Mouse (Mus musculus): ENCODE results near the gene Ppm1d. TPM values are rescaled to one million over a fixed set of nuclear protein-coding genes. Genes with fewer than 3 reads are reported as not detected.

Ppm1d gene
- total and polyA plus RNA-seq, 2 experiments from 2014 or later = 16.6 to 31.6 TPM

DNA sequence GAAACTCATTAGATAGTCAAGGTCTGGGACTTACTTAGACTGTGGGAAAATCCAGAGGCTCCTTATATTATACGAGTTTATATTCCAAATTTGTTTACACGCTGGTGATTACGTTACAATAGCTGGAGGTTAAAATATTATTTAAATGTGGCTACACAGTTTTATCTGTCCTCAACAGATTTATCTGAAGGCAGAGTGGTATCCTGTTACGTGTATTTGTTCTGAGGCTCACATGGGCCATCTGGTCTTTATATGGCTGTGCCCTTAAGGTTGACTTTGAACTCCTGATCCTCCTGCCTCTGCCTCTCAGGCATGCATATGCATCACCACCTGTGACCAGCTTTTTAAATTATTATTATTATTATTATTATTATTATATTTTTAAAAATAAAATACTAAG, 42.8 kb downstream of the Ppm1d start:
- no peak for ATAC-seq

GRCm38 (mm10) chr11:85359641-85360040, 48.6 kb downstream of the Ppm1d start:
- DNase-seq (no peak), ATAC-seq (no peak)
- H3K4me3 ChIP-seq (ENCODE audit: low read depth, low read length) = no peak overlapping the region
- no peaks in the 10 kb centered on the region for H3K9me3 ChIP-seq (ENCODE audit: low read length)
- H3K27me3 ChIP-seq (ENCODE audit: insufficient read depth, low read length) = no peaks in the 10 kb centered on the region
- H3K4me2 ChIP-seq (ENCODE audit: low read depth) = no peak overlapping the region
- 95% methylated on average over 6 of the region's 6 CpGs for WGBS
- no peak overlapping the region for H3K27ac ChIP-seq (ENCODE audit: low read depth, low read length)
- H3K36me3 ChIP-seq (ENCODE audit: insufficient read depth) = peaks cover 29% of the 10 kb centered on the region
- H3K4me1 ChIP-seq (ENCODE audit: insufficient read depth) = no peaks in the 10 kb centered on the region
- no peak for TF ChIP-seq CTCF (IDR thresholded peaks at IDR 0.05; ENCODE audit: low read depth)
- no peak overlapping the region for H3K9ac ChIP-seq

More for the DNA sequence above, 42.8 kb downstream of the Ppm1d start:
- Histone ChIP-seq H3K36me3 (ENCODE audit: insufficient read depth) (0 out of 2 replicates have a peak, but pooled peaks cover 4% of the 10 kb centered on the region), H3K27me3 (ENCODE audit: insufficient read depth, low read length) (no peaks in the 10 kb centered on the region), H3K4me3 (ENCODE audit: low read depth, low read length) (peak overlapping the region; percentile 82), H3K9me3 (ENCODE audit: low read length) (no peaks in the 10 kb centered on the region), H3K4me2 (ENCODE audit: low read depth) (peak overlapping the region; percentile 89), H3K9ac (peak overlapping the region; percentile 74; the same call in 1 of the 2 replicates), H3K4me1 (ENCODE audit: insufficient read depth) (no peaks in the 10 kb centered on the region), H3K27ac (ENCODE audit: low read depth, low read length) (no peak overlapping the region)
- no peak for TF ChIP-seq CTCF (IDR thresholded peaks at IDR 0.05; ENCODE audit: low read depth)
- DNase-seq = no peak
- 69% methylated on average over 4 of the region's 4 CpGs for WGBS

GRCm38 (mm10) chr11:85361621-85362020, 50.6 kb downstream of the Ppm1d start:
- Histone ChIP-seq H3K27me3 (ENCODE audit: insufficient read depth, low read length) (no peaks in the 10 kb centered on the region), H3K9me3 (ENCODE audit: low read length) (no peaks in the 10 kb centered on the region), H3K36me3 (ENCODE audit: insufficient read depth) (peaks cover 38% of the 10 kb centered on the region), H3K27ac (ENCODE audit: low read depth, low read length) (no peak overlapping the region), H3K4me1 (ENCODE audit: insufficient read depth) (no peaks in the 10 kb centered on the region), H3K9ac (no peak overlapping the region), H3K4me2 (ENCODE audit: low read depth) (no peak overlapping the region), H3K4me3 (ENCODE audit: low read depth, low read length) (no peak overlapping the region)
- DNase-seq = no peak
- no peak for ATAC-seq
- 84% methylated on average over 8 of the region's 8 CpGs for WGBS
- TF ChIP-seq CTCF (IDR thresholded peaks at IDR 0.05; ENCODE audit: low read depth) = no peak

- H3K4me3 ChIP-seq (ENCODE audit: low read depth, low read length) = no peak overlapping the region
- H3K27me3 ChIP-seq (ENCODE audit: insufficient read depth, low read length) = no peaks in the 10 kb centered on the region
- no peak for TF ChIP-seq CTCF (IDR thresholded peaks at IDR 0.05; ENCODE audit: low read depth)
- no peak for ATAC-seq
- DNase-seq = no peak
- H3K36me3 ChIP-seq (ENCODE audit: insufficient read depth) = peaks cover 40% of the 10 kb centered on the region
- H3K9me3 ChIP-seq (ENCODE audit: low read length) = no peaks in the 10 kb centered on the region
- no peaks in the 10 kb centered on the region for H3K4me1 ChIP-seq (ENCODE audit: insufficient read depth)
- no peak overlapping the region for H3K4me2 ChIP-seq (ENCODE audit: low read depth)
- H3K9ac ChIP-seq = no peak overlapping the region
- WGBS = 90% methylated on average over 3 of the region's 3 CpGs
- H3K27ac ChIP-seq (ENCODE audit: low read depth, low read length) = no peak overlapping the region
Measured at GRCm38 (mm10) chr11:85366168-85366567, 55.1 kb downstream of the Ppm1d start.

GRCm38 (mm10) chr11:85367823-85368222, 56.8 kb downstream of the Ppm1d start:
- Histone ChIP-seq H3K4me1 (ENCODE audit: insufficient read depth) (no peaks in the 10 kb centered on the region), H3K27ac (ENCODE audit: low read depth, low read length) (no peak overlapping the region), H3K9ac (no peak overlapping the region), H3K4me3 (ENCODE audit: low read depth, low read length) (no peak overlapping the region), H3K27me3 (ENCODE audit: insufficient read depth, low read length) (no peaks in the 10 kb centered on the region), H3K9me3 (ENCODE audit: low read length) (no peaks in the 10 kb centered on the region), H3K36me3 (ENCODE audit: insufficient read depth) (peaks cover 48% of the 10 kb centered on the region), H3K4me2 (ENCODE audit: low read depth) (no peak overlapping the region)
- ATAC-seq (no peak), DNase-seq (no peak)
- WGBS = 69% methylated on average over 3 of the region's 3 CpGs
- no peak for TF ChIP-seq CTCF (IDR thresholded peaks at IDR 0.05; ENCODE audit: low read depth)

DNA sequence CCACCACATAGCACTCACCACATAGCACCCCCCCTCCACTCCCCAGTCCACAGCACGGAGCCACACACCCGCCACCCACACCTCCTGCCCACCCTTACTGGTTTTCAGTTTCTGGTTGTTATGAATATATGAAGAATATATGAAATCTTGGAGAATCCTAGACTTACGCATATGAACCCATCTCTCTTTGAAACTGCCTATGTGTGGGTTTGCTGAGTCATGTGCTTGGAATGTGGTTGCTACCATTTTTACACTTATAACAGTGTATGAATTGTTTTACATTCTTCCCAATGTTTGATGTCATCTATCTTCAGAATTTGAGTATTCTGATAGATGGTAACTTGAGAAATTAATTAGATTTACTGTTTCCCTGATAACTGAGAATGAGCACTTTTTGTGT, 68.0 kb downstream of the Ppm1d start:
- DNase-seq = no peak
- H3K4me2 ChIP-seq (ENCODE audit: low read depth) = no peak overlapping the region
- H3K27me3 ChIP-seq (ENCODE audit: insufficient read depth, low read length) = no peaks in the 10 kb centered on the region
- H3K27ac ChIP-seq (ENCODE audit: low read depth, low read length) = no peak overlapping the region
- no peak overlapping the region for H3K4me3 ChIP-seq (ENCODE audit: low read depth, low read length)
- H3K9me3 ChIP-seq (ENCODE audit: low read length) = no peaks in the 10 kb centered on the region
- 94% methylated on average over 3 of the region's 3 CpGs for WGBS
- H3K4me1 ChIP-seq (ENCODE audit: insufficient read depth) = no peaks in the 10 kb centered on the region
- no peak for TF ChIP-seq CTCF (IDR thresholded peaks at IDR 0.05; ENCODE audit: low read depth)
- 0 out of 2 replicates have a peak, but pooled peaks cover 3% of the 10 kb centered on the region for H3K36me3 ChIP-seq (ENCODE audit: insufficient read depth)
- H3K9ac ChIP-seq = no peak overlapping the region
- ATAC-seq = no peak

DNA sequence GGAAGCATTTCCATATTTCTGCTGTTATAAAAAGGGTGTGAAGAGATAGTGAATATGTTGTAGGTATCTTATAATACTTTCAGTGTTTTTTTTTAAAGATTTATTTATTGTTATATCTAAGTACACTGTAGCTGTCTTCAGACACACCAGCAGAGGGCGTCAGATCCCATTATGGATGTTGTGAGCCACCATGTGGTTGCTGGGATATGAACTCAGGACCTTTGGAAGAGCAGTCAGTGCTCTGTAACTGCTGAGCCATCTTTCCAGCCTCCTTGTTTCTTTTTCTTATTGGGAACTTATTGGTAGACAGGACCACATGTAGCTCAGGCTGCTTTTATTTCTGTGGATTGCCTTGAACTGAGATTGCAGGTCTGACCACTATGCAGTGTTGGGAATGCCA, 69.0 kb downstream of the Ppm1d start:
- Histone ChIP-seq H3K27ac (ENCODE audit: low read depth, low read length) (no peak overlapping the region), H3K4me2 (ENCODE audit: low read depth) (no peak overlapping the region), H3K9ac (no peak overlapping the region), H3K27me3 (ENCODE audit: insufficient read depth, low read length) (no peaks in the 10 kb centered on the region), H3K9me3 (ENCODE audit: low read length) (no peaks in the 10 kb centered on the region), H3K4me3 (ENCODE audit: low read depth, low read length) (no peak overlapping the region), H3K36me3 (ENCODE audit: insufficient read depth) (no peaks in the 10 kb centered on the region), H3K4me1 (ENCODE audit: insufficient read depth) (no peaks in the 10 kb centered on the region)
- 11% methylated on average over 1 of the region's 1 CpGs for WGBS
- DNase-seq (no peak), ATAC-seq (no peak)
- TF ChIP-seq CTCF (IDR thresholded peaks at IDR 0.05; ENCODE audit: low read depth) = no peak
